Mouse (Mus musculus) olfactory bulb, adult 2 months (tissue): ENCODE results near the gene Hspe1.

Experiments
- CTCF ChIP-seq: fragments of 200-500 bp; IDR thresholded peaks from 2 replicates; pipeline ENCODE4 v1.5.1; 2012; ENCODE audit warnings: low read depth, mild to moderate bottlenecking, low read length, moderate library complexity; ENCODE audit not compliant: insufficient read depth
- POLR2A ChIP-seq: fragments of 200-500 bp; IDR thresholded peaks from 2 replicates; pipeline ENCODE4 v1.6.1; 2012; ENCODE audit warnings: mild to moderate bottlenecking, low read depth, low read length, moderate library complexity; ENCODE audit not compliant: insufficient read depth

DNA sequence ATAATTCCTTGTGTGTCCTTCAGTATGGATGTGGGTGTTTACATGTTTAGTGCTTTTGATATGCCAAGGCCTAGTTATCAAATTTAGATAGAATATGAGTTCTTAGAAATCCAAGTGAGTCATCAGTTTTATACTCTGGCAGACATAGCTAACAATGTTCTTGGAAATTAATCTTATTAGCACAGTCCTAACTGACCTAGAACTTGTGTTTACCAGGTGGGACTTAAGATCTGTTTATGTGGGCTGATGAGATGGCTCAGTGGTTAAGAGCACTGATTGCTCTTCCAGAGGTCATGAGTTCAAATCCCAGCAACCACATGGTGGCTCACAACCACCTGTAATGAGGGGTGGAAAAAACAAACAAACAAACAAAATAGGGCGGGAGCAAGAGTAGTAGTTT, 4.5 kb downstream of the Hspe1 start:
- TF ChIP-seq POLR2A (no peak), CTCF (no peak)
